34 mouse cellular contexts compared by ENCODE assay signal in genomic region chr3:67339558-67339957, GRCm38 (mm10). TPM values are rescaled to one million over a fixed set of nuclear protein-coding genes. Genes with fewer than 3 reads are reported as not detected.
DNase-seq lines count a peak whose midpoint lies in the region; ATAC-seq lines count a peak whose summit lies in the region.
"Had no signal": no experiment of that assay in that cellular context is flagged by ENCODE, and none has a peak within 500 bp of the region (broad histone marks: within the 10 kb centered on the region; RNA-seq: fewer than 3 reads in every experiment).

No protein-coding gene starts in this region.

- H3K9me3 ChIP-seq in embryonic facial prominence, embryonic 14.5 days (ENCODE audit: control insufficient read depth, low read length) = no peaks in the 10 kb centered on the region
- no peaks in the 10 kb centered on the region for H3K9me3 ChIP-seq in embryonic facial prominence, embryonic 10.5 days
- H3K9me3 ChIP-seq in hindbrain, embryonic 16.5 days (ENCODE audit: control insufficient read depth, low read length) = no peaks in the 10 kb centered on the region
- H3K9me3 ChIP-seq: embryonic facial prominence, embryonic 15.5 days; hindbrain, embryonic 12.5 days; hindbrain, embryonic 15.5 days had no signal

- no peak for ATAC-seq in embryonic facial prominence, embryonic 14.5 days (ENCODE audit: low read depth)
- 0 out of 2 replicates have a peak, but pooled peaks have one; percentile 36 for ATAC-seq in common myeloid progenitor, adult 5-6 weeks (replicated peaks; ENCODE audit: low read depth, poor library complexity, severe bottlenecking)
- no peak for ATAC-seq in hindbrain, embryonic 16.5 days
- ATAC-seq: activated CD4-positive, CD25-positive, alpha-beta regulatory T cell, adult 4 months; forebrain, embryonic 14.5 days; forebrain, postnatal 0 days had no signal

- DNase-seq in embryonic facial prominence, embryonic 14.5 days (ENCODE audit: low spot score) = peak; percentile 8
- no peak for DNase-seq in embryonic facial prominence, embryonic 10.5 days (ENCODE audit: low spot score)
- DNase-seq in mesoderm, embryonic 11.5 days (ENCODE audit: low read depth, low spot score) = peak; percentile 19
- no peak for DNase-seq in layer of hippocampus, postnatal 25 days (ENCODE audit: extremely low spot score in 1 of 2, low spot score in 1 of 2)
- DNase-seq in spleen, postnatal 14 days (ENCODE audit: low spot score in 2 of 2) = no peak
- DNase-seq: adrenal gland, adult 8-10 months; adrenal gland, postnatal 25 days; B cell, adult 2 months; cerebellum, adult 18-20 months; cerebellum, adult 9-11 months; cerebellum, postnatal 25 days; embryo, embryonic 11 days; forebrain, postnatal 0 days; gastrocnemius, adult 2 months; gastrocnemius, postnatal 14 days; heart, adult 11 months had no signal

- no peak overlapping the region for H3K4me3 ChIP-seq in embryonic facial prominence, embryonic 14.5 days (ENCODE audit: low read depth, low read length)
- no peak overlapping the region for H3K4me3 ChIP-seq in embryonic facial prominence, embryonic 10.5 days
- no peak overlapping the region for H3K4me3 ChIP-seq in hindbrain, embryonic 16.5 days (ENCODE audit: low read length)
- H3K4me3 ChIP-seq: embryonic facial prominence, embryonic 15.5 days; gastrocnemius, adult 2 months; hindbrain, embryonic 12.5 days; hindbrain, embryonic 15.5 days had no signal

- no peak overlapping the region for H3K9ac ChIP-seq in embryonic facial prominence, embryonic 14.5 days (ENCODE audit: low read depth, low read length)
- no peak overlapping the region for H3K9ac ChIP-seq in hindbrain, embryonic 16.5 days (ENCODE audit: low read depth, low read length)
- H3K9ac ChIP-seq: embryonic facial prominence, embryonic 15.5 days; forebrain, postnatal 0 days; hindbrain, embryonic 12.5 days; hindbrain, embryonic 15.5 days had no signal

- no peaks in the 10 kb centered on the region for H3K4me1 ChIP-seq in embryonic facial prominence, embryonic 14.5 days (ENCODE audit: control insufficient read depth, insufficient read depth, low read length)
- H3K4me1 ChIP-seq in embryonic facial prominence, embryonic 10.5 days = peaks cover 21% of the 10 kb centered on the region; the same call in 1 of the 2 replicates
- H3K4me1 ChIP-seq in hindbrain, embryonic 16.5 days (ENCODE audit: control insufficient read depth, insufficient read depth, low read depth, low read length) = no peaks in the 10 kb centered on the region
- H3K4me1 ChIP-seq: embryonic facial prominence, embryonic 15.5 days; hindbrain, embryonic 12.5 days; hindbrain, embryonic 15.5 days had no signal

- H3K4me2 ChIP-seq in embryonic facial prominence, embryonic 14.5 days (ENCODE audit: low read depth, low read length) = no peak overlapping the region
- H3K4me2 ChIP-seq in hindbrain, embryonic 16.5 days (ENCODE audit: low read length) = no peak overlapping the region
- H3K4me2 ChIP-seq: embryonic facial prominence, embryonic 15.5 days; heart, embryonic 11.5 days; hindbrain, embryonic 12.5 days; hindbrain, embryonic 15.5 days had no signal

- no peak overlapping the region for H3K27ac ChIP-seq in embryonic facial prominence, embryonic 14.5 days (replicated peaks; ENCODE audit: low read depth, low read length)
- no peak overlapping the region for H3K27ac ChIP-seq in embryonic facial prominence, embryonic 10.5 days (replicated peaks)
- no peak overlapping the region for H3K27ac ChIP-seq in hindbrain, embryonic 16.5 days (ENCODE audit: low read depth, low read length)
- H3K27ac ChIP-seq: embryonic facial prominence, embryonic 15.5 days; gastrocnemius, adult 2 months; hindbrain, embryonic 12.5 days; hindbrain, embryonic 15.5 days had no signal

- no peaks in the 10 kb centered on the region for H3K27me3 ChIP-seq in embryonic facial prominence, embryonic 14.5 days (replicated peaks; ENCODE audit: control insufficient read depth, insufficient read depth, low read length)
- no peaks in the 10 kb centered on the region for H3K27me3 ChIP-seq in embryonic facial prominence, embryonic 10.5 days (replicated peaks; ENCODE audit: low read depth, poor library complexity, severe bottlenecking)
- no peaks in the 10 kb centered on the region for H3K27me3 ChIP-seq in hindbrain, embryonic 16.5 days (replicated peaks; ENCODE audit: control insufficient read depth, insufficient read depth, low read length)
- H3K27me3 ChIP-seq: embryonic facial prominence, embryonic 15.5 days; hindbrain, embryonic 12.5 days; hindbrain, embryonic 15.5 days had no signal

- 47% methylated on average over 3 of the region's 3 CpGs for WGBS in embryonic facial prominence, embryonic 14.5 days
- WGBS in embryonic facial prominence, embryonic 10.5 days = 77% methylated on average over 3 of the region's 3 CpGs
- WGBS in hindbrain, embryonic 16.5 days = 62% methylated on average over 3 of the region's 3 CpGs

- H3K36me3 ChIP-seq in embryonic facial prominence, embryonic 14.5 days (ENCODE audit: control insufficient read depth, insufficient read depth, low read length) = no peaks in the 10 kb centered on the region
- no peaks in the 10 kb centered on the region for H3K36me3 ChIP-seq in embryonic facial prominence, embryonic 10.5 days (replicated peaks)
- no peaks in the 10 kb centered on the region for H3K36me3 ChIP-seq in hindbrain, embryonic 16.5 days (ENCODE audit: control insufficient read depth, insufficient read depth, low read length)
- H3K36me3 ChIP-seq: embryonic facial prominence, embryonic 15.5 days; hindbrain, embryonic 12.5 days; hindbrain, embryonic 15.5 days had no signal

RNA-seq across cellular contexts. Expression of gene Mlf1, which starts 34.3 kb away (rescaled TPM):
- polyA plus RNA-seq in embryonic facial prominence, embryonic 14.5 days (2014; fragmentation: Nextera tagmentation; extraction: Ambion mirVana) = 33.1 and 55.0 TPM in 2 replicates
- 19.3 and 20.5 TPM in 2 replicates for polyA plus RNA-seq in embryonic facial prominence, embryonic 10.5 days (2016; fragmentation: Nextera tagmentation; extraction: Ambion mirVana)
- 1.9 and 2.5 TPM in 2 replicates for total RNA-seq in common myeloid progenitor, adult 5-6 weeks (2017)
- 1 to 10 TPM; 1.2 TPM for total RNA-seq in layer of hippocampus, postnatal 25 days (2021)
- polyA plus RNA-seq in hindbrain, embryonic 16.5 days (2015; fragmentation: Nextera tagmentation; extraction: Ambion mirVana) = 35.2 and 35.8 TPM in 2 replicates

RNA-seq across cellular contexts. Expression of gene Gm17402, which starts 35.4 kb away (rescaled TPM):
- polyA plus RNA-seq in embryonic facial prominence, embryonic 14.5 days (2014; fragmentation: Nextera tagmentation; extraction: Ambion mirVana) = not detected in 2 replicates
- polyA plus RNA-seq in embryonic facial prominence, embryonic 10.5 days (2016; fragmentation: Nextera tagmentation; extraction: Ambion mirVana) = not detected in 2 replicates
- not detected in 2 replicates for total RNA-seq in common myeloid progenitor, adult 5-6 weeks (2017)
- total RNA-seq in layer of hippocampus, postnatal 25 days (2021) = not detected
- not detected in 2 replicates for polyA plus RNA-seq in hindbrain, embryonic 16.5 days (2015; fragmentation: Nextera tagmentation; extraction: Ambion mirVana)
- total RNA-seq: adrenal gland, adult 8-10 months; adrenal gland, postnatal 25 days; forebrain, postnatal 0 days; gastrocnemius, adult 2 months; gastrocnemius, postnatal 14 days; gastrocnemius, postnatal 4 days; heart, adult 8-10 months; heart, postnatal 25 days; hematopoietic stem cell, adult 5-6 weeks had no signal
- polyA plus RNA-seq: activated CD4-positive, CD25-positive, alpha-beta regulatory T cell, adult 4 months; cortical plate, adult 2 months; embryonic facial prominence, embryonic 11.5 days; embryonic facial prominence, embryonic 15.5 days; forebrain, embryonic 11.5 days; forebrain, embryonic 14.5 days; forebrain, postnatal 0 days; frontal cortex, adult 2 months; heart, embryonic 11.5 days; heart, embryonic 14.5 days; heart, postnatal 0 days; hindbrain, embryonic 12.5 days; hindbrain, embryonic 15.5 days had no signal

Comparison
In these comparisons a context has a peak if more than half of its experiments do, and no peak if none do; other contexts are left out.
1. DNase-seq: peak in embryonic facial prominence, embryonic 14.5 days (single experiment) and mesoderm, embryonic 11.5 days (single experiment); none in embryonic facial prominence, embryonic 10.5 days (single experiment), layer of hippocampus, postnatal 25 days (0 of 2) and spleen, postnatal 14 days (0 of 2).